Mouse (Mus musculus): ENCODE data around the gene Ahnak. TPM values are rescaled to one million over a fixed set of nuclear protein-coding genes. Genes with fewer than 3 reads are reported as not detected.

Gene Ahnak
- polyA plus RNA-seq (2012; rRNA removed) = 3.8 and 8.4 TPM in 2 replicates

GRCm38 (mm10) chr19:8989066-8989566 lies at the start of gene Ahnak:
Gene Ahnak, plus strand, starts transcription at chr19:8989284.

DNA sequence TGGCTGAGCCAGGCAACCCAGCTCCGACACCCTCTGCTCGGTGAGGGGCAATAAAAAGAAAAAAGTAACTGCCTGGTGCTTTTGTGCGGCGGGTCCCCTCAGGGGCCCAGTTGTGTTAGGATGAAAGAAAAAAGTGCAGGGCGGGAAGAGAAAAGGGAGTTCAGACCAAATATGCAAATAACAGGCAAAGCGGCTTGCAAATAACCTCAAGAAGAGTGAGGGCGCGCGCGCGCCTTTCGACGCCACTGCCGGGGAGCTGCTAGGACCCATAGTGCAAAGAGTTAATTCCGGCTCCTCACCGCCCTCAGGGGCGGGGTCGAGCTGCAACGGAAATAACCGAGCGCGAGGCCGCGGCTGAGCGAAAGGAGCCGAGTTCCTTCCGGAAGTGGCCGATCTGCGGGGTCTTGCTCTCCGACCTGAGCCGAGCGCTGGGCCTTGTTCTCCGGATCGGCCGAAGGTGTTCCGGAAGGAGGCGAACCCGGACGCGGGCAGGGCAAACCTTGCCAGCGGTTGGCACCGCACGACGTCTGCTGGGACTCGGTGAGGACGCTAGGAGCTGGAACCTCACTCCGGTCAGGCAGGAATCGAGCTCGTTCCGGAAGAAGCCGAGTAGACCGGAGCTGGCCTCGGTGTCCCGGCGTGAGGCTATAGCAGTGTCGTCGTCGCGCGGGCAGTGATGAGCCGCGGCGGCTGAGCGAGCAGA lies 47.4 kb upstream of the Ahnak start, which contains the start of gene Mta2:
TSS of gene Mta2 (plus strand) at position 361 of the 703 bp plus-strand sequence.

DNA sequence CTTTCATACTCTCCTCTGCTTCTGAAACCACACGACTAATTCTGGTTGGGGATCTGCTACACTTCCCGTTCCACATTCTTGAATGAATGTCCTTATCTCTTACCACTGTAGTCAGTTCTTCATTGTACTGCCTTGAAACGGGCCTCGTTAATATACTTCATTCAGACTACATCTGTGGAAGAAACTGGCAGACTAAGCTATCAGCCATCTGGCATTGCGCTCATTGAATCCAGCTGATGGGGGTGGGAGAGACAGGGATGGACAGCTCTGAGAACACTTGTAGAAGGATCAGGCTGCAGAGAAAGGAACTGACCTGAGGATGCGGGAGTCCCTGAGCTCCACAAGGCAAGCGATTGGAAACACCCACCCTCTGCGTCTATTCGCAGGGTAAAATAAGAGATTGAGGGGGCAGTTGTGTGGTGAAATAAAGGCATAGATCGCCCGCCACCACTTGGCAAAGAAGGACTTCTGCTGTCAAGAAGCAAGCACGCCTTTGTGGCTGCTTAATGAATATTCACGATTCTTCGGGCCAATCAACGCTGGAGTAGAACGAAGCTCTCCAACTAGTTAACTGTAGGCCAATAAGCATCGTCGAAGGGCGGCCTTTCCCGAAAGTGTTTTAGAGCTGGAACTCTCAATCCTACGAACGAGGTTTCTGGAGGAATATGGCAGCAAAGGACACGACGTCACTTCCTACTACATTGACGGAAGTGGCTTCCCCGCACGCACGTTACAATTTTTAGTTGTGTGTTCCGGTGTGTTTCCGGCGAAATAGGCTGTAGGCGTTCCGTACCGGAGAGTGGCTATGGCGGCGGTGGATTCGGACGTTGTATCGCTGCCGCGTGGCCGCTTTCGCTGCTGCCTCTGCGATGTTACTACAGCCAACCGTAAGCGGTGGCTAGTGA lies 35.7 kb upstream of the Ahnak start, which contains the start of gene Tut1:
TSS of gene Tut1 (plus strand) at position 713 of the 905 bp plus-strand sequence.

DNA sequence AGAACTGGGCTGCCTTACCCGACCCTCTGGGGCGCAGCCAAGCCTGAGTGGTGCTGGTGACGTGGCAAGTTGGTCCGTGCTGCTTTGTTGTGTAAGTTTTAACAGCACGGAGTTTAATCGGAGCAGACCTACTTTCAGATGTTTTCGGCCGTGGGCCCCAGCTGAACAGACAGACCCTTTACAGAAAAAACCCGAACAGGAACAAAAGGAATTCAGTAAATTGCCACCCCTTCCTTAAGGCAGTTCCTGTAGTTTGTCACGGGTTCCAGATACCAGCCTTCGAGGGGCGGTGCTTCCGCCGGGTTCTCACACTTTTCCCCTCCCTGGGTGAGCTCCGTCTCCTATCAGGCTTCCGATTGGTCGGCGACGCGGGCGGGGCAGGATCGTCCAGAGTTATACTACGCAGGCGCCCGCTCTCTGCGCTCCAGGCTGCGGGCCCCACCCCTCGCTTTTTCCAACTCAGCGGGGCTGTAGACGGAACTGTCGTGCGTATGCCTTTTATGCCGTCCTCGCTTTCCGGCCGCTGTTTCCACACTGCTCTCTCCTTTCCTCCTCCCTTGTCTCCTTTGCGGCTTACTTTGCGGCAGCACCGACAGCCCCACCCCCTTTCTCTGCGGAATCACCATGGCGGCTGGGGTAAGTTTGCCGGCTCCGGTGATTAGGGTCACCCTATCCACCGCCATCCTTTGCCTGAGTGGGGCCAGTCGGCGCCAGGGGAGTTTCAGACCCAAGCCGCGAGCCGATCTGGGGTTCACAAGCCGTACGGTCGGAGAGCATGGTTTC lies 22.3 kb upstream of the Ahnak start, which contains the start of gene Eef1g:
TSS of gene Eef1g (plus strand) at position 452 of the 783 bp plus-strand sequence.

GRCm38 (mm10) chr19:9087821-9088220 lies 98.7 kb downstream of the Ahnak start, which contains the start of gene Scgb1a1:
Gene Scgb1a1, minus strand, starts transcription at chr19:9087958.

Other genes with a start within 250 kb of the Ahnak start
- 2.2 and 3.8 TPM in 2 replicates for gene 1700092M07Rik, start 248.6 kb upstream of the Ahnak start, polyA plus RNA-seq (2012; rRNA removed)
- 128 and 133 TPM in 2 replicates for gene Stx5a, start 247.9 kb upstream of the Ahnak start, polyA plus RNA-seq (2012; rRNA removed)
- gene Nxf1, start 232.2 kb upstream of the Ahnak start, polyA plus RNA-seq (2012; rRNA removed) = 237 and 239 TPM in 2 replicates
- gene Tmem223, start 218.3 kb upstream of the Ahnak start, polyA plus RNA-seq (2012; rRNA removed) = 238 and 255 TPM in 2 replicates
- gene Tmem179b, start 214.8 kb upstream of the Ahnak start, polyA plus RNA-seq (2012; rRNA removed) = 27.4 and 32.0 TPM in 2 replicates
- gene Taf6l, start 202.9 kb upstream of the Ahnak start, polyA plus RNA-seq (2012; rRNA removed) = 26.2 TPM in 2 replicates
- 141 and 149 TPM in 2 replicates for gene Polr2g, start 190.7 kb upstream of the Ahnak start, polyA plus RNA-seq (2012; rRNA removed)
- gene Zbtb3, start 186.7 kb upstream of the Ahnak start, polyA plus RNA-seq (2012; rRNA removed) = 5.2 and 5.8 TPM in 2 replicates
- gene Ttc9c, start 170.0 kb upstream of the Ahnak start, polyA plus RNA-seq (2012; rRNA removed) = 50.1 and 61.9 TPM in 2 replicates
- 92.1 and 94.3 TPM in 2 replicates for gene Hnrnpul2, start 169.3 kb upstream of the Ahnak start, polyA plus RNA-seq (2012; rRNA removed)
- gene AC129217.1, start 159.5 kb upstream of the Ahnak start, polyA plus RNA-seq (2012; rRNA removed) = 0.57 and 1.3 TPM in 2 replicates
- gene Bscl2, start 151.8 kb upstream of the Ahnak start, polyA plus RNA-seq (2012; rRNA removed) = 78.4 and 83.2 TPM in 2 replicates
- gene Gng3, start 150.1 kb upstream of the Ahnak start, polyA plus RNA-seq (2012; rRNA removed) = 190 TPM in 2 replicates
- gene Lrrn4cl, start 138.5 kb upstream of the Ahnak start, polyA plus RNA-seq (2012; rRNA removed) = 0.85 and 0.94 TPM in 2 replicates
- 136 and 140 TPM in 2 replicates for gene Ubxn1, start 117.8 kb upstream of the Ahnak start, polyA plus RNA-seq (2012; rRNA removed)
- 51.3 and 57.6 TPM in 2 replicates for gene Uqcc3, start 108.4 kb upstream of the Ahnak start, polyA plus RNA-seq (2012; rRNA removed)
- 4.9 and 6.7 TPM in 2 replicates for gene Lbhd1, start 105.6 kb upstream of the Ahnak start, polyA plus RNA-seq (2012; rRNA removed)
- not detected in 2 replicates for gene Gm49403, start 105.4 kb upstream of the Ahnak start, polyA plus RNA-seq (2012; rRNA removed)
- 67.3 and 81.7 TPM in 2 replicates for gene 1810009A15Rik, start 100.4 kb upstream of the Ahnak start, polyA plus RNA-seq (2012; rRNA removed)
- gene Gm49416, start 100.4 kb upstream of the Ahnak start, polyA plus RNA-seq (2012; rRNA removed) = 0.18 and 1.1 TPM in 2 replicates
- gene Ints5, start 96.3 kb upstream of the Ahnak start, polyA plus RNA-seq (2012; rRNA removed) = 28.9 and 29.0 TPM in 2 replicates
- gene Ganab, start 91.2 kb upstream of the Ahnak start, polyA plus RNA-seq (2012; rRNA removed) = 157 and 161 TPM in 2 replicates
- gene B3gat3, start 68.9 kb upstream of the Ahnak start, polyA plus RNA-seq (2012; rRNA removed) = 146 and 151 TPM in 2 replicates
- 2.0 and 3.3 TPM in 2 replicates for gene Rom1, start 59.9 kb upstream of the Ahnak start, polyA plus RNA-seq (2012; rRNA removed)
- gene Eml3, start 59.7 kb upstream of the Ahnak start, polyA plus RNA-seq (2012; rRNA removed) = 18.3 and 26.1 TPM in 2 replicates
- 62.2 and 65.0 TPM in 2 replicates for gene Mta2, start 47.4 kb upstream of the Ahnak start, polyA plus RNA-seq (2012; rRNA removed)
- 26.1 and 29.3 TPM in 2 replicates for gene Tut1, start 35.4 kb upstream of the Ahnak start, polyA plus RNA-seq (2012; rRNA removed)
- 429 and 446 TPM in 2 replicates for gene Eef1g, start 22.2 kb upstream of the Ahnak start, polyA plus RNA-seq (2012; rRNA removed)
- gene Scgb1a1, start 98.7 kb downstream of the Ahnak start, polyA plus RNA-seq (2012; rRNA removed) = not detected in 2 replicates
- 12.2 and 13.9 TPM in 2 replicates for gene Asrgl1, start 146.4 kb downstream of the Ahnak start, polyA plus RNA-seq (2012; rRNA removed)